11 mouse cellular contexts compared by ENCODE assay signal in genomic region chr13:102355569-102355968, GRCm38 (mm10).
A peak's percentile ranks its signal among the peaks of the same experiment; 100 is the strongest.
DNase-seq lines count a peak whose midpoint lies in the region; ATAC-seq and TF ChIP-seq lines count a peak whose summit lies in the region.
"Had no signal": no experiment of that assay in that cellular context is flagged by ENCODE, and none has a peak within 500 bp of the region (broad histone marks: within the 10 kb centered on the region; RNA-seq: fewer than 3 reads in every experiment).

No protein-coding gene starts in this region.

- TF ChIP-seq POLR2A in liver, adult 2 months (IDR thresholded peaks at IDR 0.05; ENCODE audit: extremely low read depth, insufficient read depth, low read length): no peak
- TF ChIP-seq POLR2A in brain, embryonic 14.5 days (IDR thresholded peaks at IDR 0.05; ENCODE audit: borderline replicate concordance, extremely low read depth, insufficient read depth, insufficient read length, poor library complexity, severe bottlenecking): no peak

- ATAC-seq in liver, embryonic 12.5 days: no peak
- ATAC-seq in lung, postnatal 0 days: peak; percentile 47
- ATAC-seq: forebrain, embryonic 16.5 days; intestine, embryonic 16.5 days had no signal

- H3K27me3 ChIP-seq in liver, adult 2 months (ENCODE audit: control insufficient read depth, insufficient read depth, low read length): no peaks in the 10 kb centered on the region
- no peaks in the 10 kb centered on the region for H3K27me3 ChIP-seq in liver, embryonic 12.5 days (replicated peaks)
- H3K27me3 ChIP-seq in lung, postnatal 0 days (replicated peaks; ENCODE audit: insufficient read depth, low read length): no peaks in the 10 kb centered on the region

- no peaks in the 10 kb centered on the region for H3K36me3 ChIP-seq in liver, adult 2 months (ENCODE audit: control insufficient read depth, insufficient read depth, low read length)
- no peaks in the 10 kb centered on the region for H3K36me3 ChIP-seq in liver, embryonic 12.5 days
- H3K36me3 ChIP-seq in lung, postnatal 0 days (ENCODE audit: insufficient read depth, low read length): no peaks in the 10 kb centered on the region

- no peak for TF ChIP-seq EP300 in lung, postnatal 0 days (IDR thresholded peaks at IDR 0.05)

- no peaks in the 10 kb centered on the region for H3K4me1 ChIP-seq in liver, adult 2 months (ENCODE audit: control insufficient read depth, insufficient read depth, low read length)
- H3K4me1 ChIP-seq in liver, embryonic 12.5 days: no peaks in the 10 kb centered on the region
- no peaks in the 10 kb centered on the region for H3K4me1 ChIP-seq in lung, postnatal 0 days (ENCODE audit: insufficient read depth, low read depth, low read length)

- peak; percentile 11 to 15 for DNase-seq in cerebellum, postnatal 14 days
- DNase-seq in cerebellum, adult 9-11 months: no peak
- peak; percentile 3 for DNase-seq in liver, adult 2 months (ENCODE audit: extremely low read depth, low read depth, low spot score)
- DNase-seq in brain, embryonic 14.5 days (ENCODE audit: low read depth): peak; percentile 64
- peak; percentile 75 for DNase-seq in lung, postnatal 0 days (ENCODE audit: low spot score)
- DNase-seq in frontal cortex, postnatal 10 days (ENCODE audit: low spot score in 2 of 2): no peak
- DNase-seq in cerebellum, adult 11-12 months: no peak

- H3K9me3 ChIP-seq in liver, embryonic 12.5 days (replicated peaks): no peaks in the 10 kb centered on the region
- no peaks in the 10 kb centered on the region for H3K9me3 ChIP-seq in lung, postnatal 0 days (ENCODE audit: low read length)

- H3K4me2 ChIP-seq in liver, embryonic 12.5 days: no peak overlapping the region
- no peak overlapping the region for H3K4me2 ChIP-seq in lung, postnatal 0 days (replicated peaks; ENCODE audit: low read depth, low read length)

- no peak overlapping the region for H3K27ac ChIP-seq in liver, adult 2 months (replicated peaks; ENCODE audit: insufficient read depth, low read depth, low read length)
- H3K27ac ChIP-seq in liver, embryonic 12.5 days: no peak overlapping the region
- H3K27ac ChIP-seq in lung, postnatal 0 days (ENCODE audit: low read length): no peak overlapping the region
- H3K27ac ChIP-seq: liver, embryonic 14.5 days had no signal

- H3K9ac ChIP-seq in liver, adult 2 months (ENCODE audit: low read depth, low read length): no peak overlapping the region
- H3K9ac ChIP-seq in liver, embryonic 12.5 days: no peak overlapping the region
- H3K9ac ChIP-seq in lung, postnatal 0 days (replicated peaks; ENCODE audit: low read depth): no peak overlapping the region
- H3K9ac ChIP-seq: liver, embryonic 14.5 days had no signal

- H3K4me3 ChIP-seq in liver, adult 2 months (ENCODE audit: insufficient read depth, low read depth, low read length): no peak overlapping the region
- no peak overlapping the region for H3K4me3 ChIP-seq in liver, embryonic 12.5 days
- H3K4me3 ChIP-seq in lung, postnatal 0 days (ENCODE audit: low read depth, low read length): no peak overlapping the region

- no peaks in the 10 kb centered on the region for H3K79me2 ChIP-seq in liver, adult 2 months (ENCODE audit: control insufficient read depth, insufficient read depth, low read length)

- TF ChIP-seq CTCF in liver, adult 2 months (IDR thresholded peaks at IDR 0.05; ENCODE audit: low read depth, low read length): no peak
- no peak for TF ChIP-seq CTCF in brain, embryonic 14.5 days (IDR thresholded peaks at IDR 0.05; ENCODE audit: borderline replicate concordance, extremely low read depth, insufficient read depth, insufficient read length)
- no peak for TF ChIP-seq CTCF in lung, postnatal 0 days (IDR thresholded peaks at IDR 0.05)

- 50% methylated on average over 1 of the region's 1 CpGs for WGBS in liver, adult 2 months
- WGBS in liver, embryonic 12.5 days (ENCODE audit: insufficient replicate concordance): 32% methylated on average over 1 of the region's 1 CpGs
- 38% methylated on average over 1 of the region's 1 CpGs for WGBS in lung, postnatal 0 days

Comparison
In these comparisons a context has a peak if more than half of its experiments do, and no peak if none do; other contexts are left out.
1. DNase-seq: peak in cerebellum, postnatal 14 days (2 of 2), liver, adult 2 months (single experiment), brain, embryonic 14.5 days (single experiment) and lung, postnatal 0 days (single experiment); none in cerebellum, adult 9-11 months (single experiment), frontal cortex, postnatal 10 days (0 of 2) and cerebellum, adult 11-12 months (single experiment).